Mouse (Mus musculus) ES-CJ7 (cell line): ENCODE results near the gene Otud5.
"Not testable (repeated sequence)": the region's sequence is repeated elsewhere in the genome, so short reads cannot be mapped to it uniquely, and the experiment has no call there.

Source experiments
- DNase-seq: peaks from one replicate; pipeline ENCODE4 v3.0.0; 2011; ENCODE audit warnings: low read depth, low spot score

Otud5 gene

DNA sequence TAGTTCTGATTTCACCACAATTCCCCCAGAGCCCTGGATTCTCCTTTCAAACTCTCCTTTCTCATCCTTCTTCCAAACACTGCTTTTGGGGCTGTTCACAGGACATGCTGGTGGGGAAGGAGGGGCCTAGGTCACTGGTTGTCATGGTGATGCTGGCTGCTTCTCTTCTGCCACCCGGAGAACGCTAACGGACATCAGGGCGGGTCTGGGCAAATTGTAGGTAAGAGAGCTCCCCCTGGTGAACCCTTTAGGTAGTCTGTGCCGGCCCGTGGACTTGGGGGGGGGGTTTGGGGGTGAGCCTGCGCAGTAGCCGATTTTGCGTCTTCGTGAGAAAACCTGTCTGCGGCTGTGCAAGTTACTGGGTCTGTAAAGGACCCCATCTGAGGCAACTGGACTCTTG lies 38.7 kb downstream of the Otud5 start:
- DNase-seq, result peak; percentile 90

DNA sequence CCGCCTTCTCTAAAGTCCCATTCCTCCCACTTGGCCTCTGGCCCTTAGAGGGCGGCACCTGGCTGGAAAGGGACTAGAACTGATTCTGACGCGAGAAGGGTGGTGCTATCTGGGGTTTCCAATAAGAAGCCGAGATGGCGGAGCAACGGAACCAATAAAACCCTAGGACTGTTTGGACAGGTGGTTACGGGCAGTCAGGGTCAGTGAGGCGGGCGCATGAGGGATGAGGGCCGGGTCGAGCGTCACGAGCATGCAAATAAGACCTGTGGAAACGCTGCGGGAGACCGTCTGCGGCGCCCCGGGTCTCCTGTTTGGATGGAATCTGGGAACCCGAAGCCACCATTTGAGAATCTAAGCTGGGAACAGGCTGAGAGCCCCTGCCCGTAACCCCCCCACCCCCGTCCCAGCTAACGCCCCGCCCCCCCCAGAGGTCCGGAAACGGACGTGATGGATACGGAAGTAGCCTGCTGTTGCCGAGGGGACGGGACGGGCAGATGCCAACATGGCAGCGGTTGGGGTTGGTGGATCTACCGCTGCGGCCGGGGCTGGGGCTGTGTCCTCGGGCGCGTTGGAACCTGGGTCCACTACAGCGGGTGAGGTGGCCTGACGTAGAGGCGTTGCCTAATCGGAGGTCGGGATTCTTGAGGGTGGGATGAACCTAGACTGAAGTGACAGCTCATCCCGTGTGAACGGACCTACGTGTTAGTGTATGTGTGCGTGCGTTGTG lies 42.8 kb downstream of the Otud5 start, which contains the start of gene Slc35a2:
Gene Slc35a2, plus strand, starts transcription at position 188 of the 727 bp plus-strand sequence.
- peak; percentile 86 for DNase-seq

- no peak for DNase-seq
Measured at GRCm38 (mm10) chrX:7898211-7898610, 57.0 kb downstream of the Otud5 start.

- DNase-seq, result peak; percentile 93
Measured at GRCm38 (mm10) chrX:7898880-7899874, 58.0 kb downstream of the Otud5 start, which contains the start of the genes Pqbp1 and Timm17b. Gene Pqbp1 (minus strand): TSS chrX:7899269. Gene Timm17b (plus strand): TSS chrX:7899357.

GRCm38 (mm10) chrX:7904441-7904840 lies 63.3 kb downstream of the Otud5 start:
- no peak for DNase-seq

DNA sequence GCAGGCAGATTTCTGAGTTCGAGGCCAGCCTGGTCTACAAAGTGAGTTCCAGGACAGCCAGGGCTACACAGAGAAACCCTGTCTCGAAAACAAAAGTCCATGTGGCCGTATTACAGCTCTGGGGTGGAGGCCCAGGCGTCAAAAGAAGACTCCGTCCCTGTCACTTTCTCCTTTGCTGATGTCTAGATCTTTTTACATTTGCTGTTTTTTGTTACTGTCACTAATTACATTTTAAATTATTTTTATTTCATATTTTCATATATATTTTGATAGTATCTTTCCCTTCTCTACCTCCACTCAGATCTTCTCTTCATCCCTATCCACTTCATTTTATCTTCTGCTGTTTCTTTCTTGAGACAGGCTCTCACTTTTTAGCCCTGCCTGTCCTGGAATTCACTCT lies 66.6 kb downstream of the Otud5 start, which contains the start of gene Gm10491:
Gene Gm10491, minus strand, starts transcription at position 101 of the 400 bp plus-strand sequence.
- DNase-seq, result no peak

DNA sequence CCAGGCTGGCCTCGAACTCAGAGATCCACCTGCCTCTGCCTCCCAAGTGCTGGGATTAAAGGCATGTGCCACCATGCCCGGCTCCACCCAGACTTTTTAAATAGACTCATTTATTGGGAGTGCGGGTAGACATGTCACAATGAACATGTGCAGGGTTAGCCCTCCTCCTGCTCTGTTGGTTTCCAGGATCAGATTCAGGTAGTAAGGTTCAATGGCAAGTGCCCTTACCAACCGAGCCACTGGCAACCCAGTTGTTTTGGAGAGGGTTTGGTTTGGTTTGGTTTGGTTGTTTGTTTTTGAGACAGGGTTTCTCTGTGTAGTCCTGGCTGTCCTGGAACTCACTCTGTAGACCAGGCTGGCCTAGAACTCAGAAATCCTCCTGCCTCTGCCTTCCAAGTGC lies 68.1 kb downstream of the Otud5 start, which contains the start of gene Gm10490:
Gene Gm10490, plus strand, starts transcription at position 301 of the 400 bp plus-strand sequence.
- not testable (repeated sequence) for DNase-seq

- DNase-seq, result peak; percentile 25
Measured at GRCm38 (mm10) chrX:7910473-7910872, 69.3 kb downstream of the Otud5 start.

DNA sequence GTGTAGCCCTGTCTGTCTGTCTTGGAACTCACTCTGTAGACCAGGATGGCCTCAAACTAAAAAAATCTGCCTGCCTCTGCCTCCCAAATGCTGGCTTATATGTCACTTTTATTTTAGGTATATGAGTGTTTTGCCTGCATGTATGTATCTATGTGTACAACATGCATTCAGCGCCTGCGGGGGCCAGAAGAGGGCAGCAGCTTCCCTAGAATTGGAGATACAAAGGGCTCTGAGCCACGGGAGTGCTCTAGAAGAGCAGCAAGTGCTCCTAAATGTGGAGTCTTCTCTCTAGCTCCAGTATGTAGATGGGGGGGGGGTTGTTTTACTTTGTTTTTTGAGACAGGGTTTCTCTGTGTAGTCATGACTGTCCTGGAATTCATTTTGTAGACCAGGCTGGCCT lies 74.5 kb downstream of the Otud5 start:
- not testable (repeated sequence) for DNase-seq

- DNase-seq, result peak; percentile 22
Measured at GRCm38 (mm10) chrX:7917960-7918359, 76.8 kb downstream of the Otud5 start.

GRCm38 (mm10) chrX:7919601-7920383 lies 78.6 kb downstream of the Otud5 start, which contains the start of gene Pcsk1n:
Gene Pcsk1n (plus strand): TSS chrX:7919822.
- DNase-seq, result peak; percentile 74

- DNase-seq, result peak; percentile 30
Measured at GRCm38 (mm10) chrX:7922032-7922431, 80.9 kb downstream of the Otud5 start.
